Mouse (Mus musculus): Measurements from ENCODE around the gene Slc27a2. TPM values are rescaled to one million over a fixed set of nuclear protein-coding genes. Genes with fewer than 3 reads are reported as not detected.

Gene Slc27a2
- polyA plus RNA-seq, 1 experiment from 2014 or later: 6.2 TPM

DNA sequence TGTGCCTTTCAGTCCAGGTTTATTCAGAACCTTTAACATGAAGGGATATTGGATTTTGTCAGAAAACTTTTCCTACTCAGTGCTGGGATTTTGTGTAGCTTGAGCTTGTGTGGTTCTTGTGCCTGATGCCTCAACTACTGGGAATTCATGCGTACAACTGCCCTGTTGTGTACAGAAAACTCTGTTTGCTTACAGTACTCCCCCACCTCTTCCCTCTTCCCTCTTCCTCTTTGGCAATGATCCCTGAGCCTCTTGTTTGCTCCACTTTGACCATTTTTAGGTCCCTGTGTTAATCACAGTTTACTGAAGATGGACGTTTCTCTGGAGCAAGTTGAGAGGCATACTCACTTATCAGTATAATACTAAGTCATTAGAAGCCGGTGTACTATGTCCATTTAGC lies 5.8 kb upstream of the Slc27a2 start:
- Histone ChIP-seq H3K9ac (ENCODE audit: low read length) (no peak overlapping the region), H3K4me3 (replicated peaks; ENCODE audit: low read length) (no peak overlapping the region), H3K9me3 (replicated peaks; ENCODE audit: control insufficient read depth, low read length) (no peaks in the 10 kb centered on the region), H3K4me2 (ENCODE audit: low read depth, low read length) (no peak overlapping the region), H3K4me1 (ENCODE audit: control insufficient read depth, insufficient read depth, low read length) (no peaks in the 10 kb centered on the region), H3K27ac (ENCODE audit: low read length) (no peak overlapping the region), H3K27me3 (ENCODE audit: control insufficient read depth, insufficient read depth, low read length) (peaks cover 9% of the 10 kb centered on the region; the same call in 1 of the 2 replicates), H3K36me3 (ENCODE audit: control insufficient read depth, insufficient read depth, low read length) (no peaks in the 10 kb centered on the region)
- ATAC-seq (ENCODE audit: insufficient read depth, low FRiP score): no peak
- 72% methylated on average over 3 of the region's 3 CpGs for WGBS

DNA sequence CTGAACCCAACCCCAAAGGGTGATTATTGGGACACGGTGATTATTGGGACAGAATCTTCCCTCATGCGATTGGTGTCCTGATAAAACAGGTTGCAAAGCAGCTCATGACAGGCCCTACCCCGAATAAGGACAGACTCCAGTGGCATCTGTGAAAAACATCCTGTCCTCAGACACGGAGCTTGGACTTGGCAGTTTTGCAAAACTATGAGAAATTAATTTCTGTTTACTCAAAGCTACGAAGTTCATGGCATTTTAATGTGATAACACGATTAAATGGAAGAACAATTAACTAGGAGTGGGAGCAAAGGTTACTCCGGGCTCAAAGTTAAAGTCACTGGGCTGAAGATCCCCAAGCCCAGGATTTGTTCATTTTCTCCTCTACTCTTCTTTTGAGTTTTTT lies 2.5 kb upstream of the Slc27a2 start:
- no peak overlapping the region for H3K4me3 ChIP-seq (replicated peaks; ENCODE audit: low read length)
- no peak overlapping the region for H3K27ac ChIP-seq (ENCODE audit: low read length)
- peaks cover 6% of the 10 kb centered on the region; the same call in 1 of the 2 replicates for H3K4me1 ChIP-seq (ENCODE audit: control insufficient read depth, insufficient read depth, low read length)
- H3K36me3 ChIP-seq (ENCODE audit: control insufficient read depth, insufficient read depth, low read length): no peaks in the 10 kb centered on the region
- no peak overlapping the region for H3K9ac ChIP-seq (ENCODE audit: low read length)
- ATAC-seq (ENCODE audit: insufficient read depth, low FRiP score): no peak
- no peaks in the 10 kb centered on the region for H3K9me3 ChIP-seq (replicated peaks; ENCODE audit: control insufficient read depth, low read length)
- 65% methylated on average over 7 of the region's 7 CpGs for WGBS
- H3K27me3 ChIP-seq (ENCODE audit: control insufficient read depth, insufficient read depth, low read length): peaks cover 37% of the 10 kb centered on the region
- H3K4me2 ChIP-seq (ENCODE audit: low read depth, low read length): no peak overlapping the region

DNA sequence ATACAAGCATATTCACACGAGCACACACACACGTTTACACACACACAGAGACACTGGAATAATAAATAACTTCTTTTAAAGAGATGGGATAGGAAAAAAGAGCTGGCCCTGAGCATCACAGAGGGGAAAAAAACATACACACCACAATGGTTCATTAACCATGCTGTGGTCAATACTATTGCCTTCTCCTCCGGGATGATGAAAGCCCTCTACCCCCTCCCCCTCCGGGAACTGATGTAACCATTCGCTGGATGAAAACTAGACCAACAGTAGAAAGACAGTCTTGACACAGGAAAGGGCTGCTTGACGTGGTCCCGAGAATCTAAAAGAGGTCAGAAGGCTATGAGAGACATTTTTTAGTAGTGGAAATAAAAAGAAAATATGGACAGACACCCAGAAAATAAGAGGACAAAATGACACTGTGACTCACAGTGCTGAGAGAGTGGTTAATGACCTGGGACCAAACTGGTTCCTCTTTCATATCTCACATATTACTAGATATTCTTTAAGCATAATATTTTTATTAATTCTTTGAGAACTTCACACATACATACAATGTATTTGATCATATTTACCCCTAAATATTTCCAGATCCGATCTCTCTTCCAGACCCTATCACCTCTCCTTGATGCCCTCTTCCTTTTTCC lies 840 bp upstream of the Slc27a2 start:
- ATAC-seq (ENCODE audit: insufficient read depth, low FRiP score): no peak
- peaks cover 37% of the 10 kb centered on the region for H3K27me3 ChIP-seq (ENCODE audit: control insufficient read depth, insufficient read depth, low read length)
- no peak overlapping the region for H3K27ac ChIP-seq (ENCODE audit: low read length)
- H3K4me2 ChIP-seq (ENCODE audit: low read depth, low read length): no peak overlapping the region
- H3K9ac ChIP-seq (ENCODE audit: low read length): no peak overlapping the region
- H3K9me3 ChIP-seq (replicated peaks; ENCODE audit: control insufficient read depth, low read length): no peaks in the 10 kb centered on the region
- no peaks in the 10 kb centered on the region for H3K36me3 ChIP-seq (ENCODE audit: control insufficient read depth, insufficient read depth, low read length)
- 75% methylated on average over 8 of the region's 8 CpGs for WGBS
- H3K4me3 ChIP-seq (replicated peaks; ENCODE audit: low read length): no peak overlapping the region
- peaks cover 6% of the 10 kb centered on the region; the same call in 1 of the 2 replicates for H3K4me1 ChIP-seq (ENCODE audit: control insufficient read depth, insufficient read depth, low read length)

DNA sequence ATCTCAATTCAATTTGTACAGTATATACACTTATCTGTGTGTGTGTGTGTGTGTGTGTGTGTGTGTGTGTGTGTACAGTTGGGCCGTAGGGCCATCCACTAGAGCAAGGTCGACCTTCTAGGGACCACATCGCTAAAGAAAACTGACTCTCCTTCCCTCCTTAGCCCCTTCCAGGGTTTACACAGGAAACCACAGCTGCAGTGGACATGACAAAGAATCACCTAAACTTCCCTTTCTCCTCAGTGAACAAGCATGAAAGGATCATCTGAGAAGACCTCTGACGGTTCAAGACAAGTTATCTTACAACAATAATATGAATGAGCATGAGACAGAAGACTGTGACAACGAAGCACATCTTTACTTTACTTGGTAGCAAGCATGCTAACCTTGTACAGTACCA lies 311 bp upstream of the Slc27a2 start:
- Histone ChIP-seq H3K4me2 (ENCODE audit: low read depth, low read length) (no peak overlapping the region), H3K4me3 (replicated peaks; ENCODE audit: low read length) (no peak overlapping the region), H3K36me3 (ENCODE audit: control insufficient read depth, insufficient read depth, low read length) (no peaks in the 10 kb centered on the region), H3K9ac (ENCODE audit: low read length) (no peak overlapping the region), H3K9me3 (replicated peaks; ENCODE audit: control insufficient read depth, low read length) (no peaks in the 10 kb centered on the region), H3K27ac (ENCODE audit: low read length) (no peak overlapping the region), H3K4me1 (ENCODE audit: control insufficient read depth, insufficient read depth, low read length) (peaks cover 6% of the 10 kb centered on the region; the same call in 1 of the 2 replicates), H3K27me3 (ENCODE audit: control insufficient read depth, insufficient read depth, low read length) (peaks cover 37% of the 10 kb centered on the region)
- 27% methylated on average over 5 of the region's 5 CpGs for WGBS
- no peak for ATAC-seq (ENCODE audit: insufficient read depth, low FRiP score)

- Histone ChIP-seq H3K4me1 (ENCODE audit: control insufficient read depth, insufficient read depth, low read length) (peaks cover 6% of the 10 kb centered on the region; the same call in 1 of the 2 replicates), H3K27ac (ENCODE audit: low read length) (no peak overlapping the region), H3K4me2 (ENCODE audit: low read depth, low read length) (peak overlapping the region; percentile 95), H3K27me3 (ENCODE audit: control insufficient read depth, insufficient read depth, low read length) (peaks cover 37% of the 10 kb centered on the region), H3K9ac (ENCODE audit: low read length) (peak overlapping the region; percentile 60), H3K9me3 (replicated peaks; ENCODE audit: control insufficient read depth, low read length) (no peaks in the 10 kb centered on the region), H3K4me3 (replicated peaks; ENCODE audit: low read length) (peak overlapping the region; percentile 58), H3K36me3 (ENCODE audit: control insufficient read depth, insufficient read depth, low read length) (no peaks in the 10 kb centered on the region)
- ATAC-seq (ENCODE audit: insufficient read depth, low FRiP score): 0 out of 2 replicates have a peak, but pooled peaks have one; percentile 25
- 3% methylated on average over 26 of the region's 26 CpGs for WGBS
Measured at GRCm38 (mm10) chr2:126553291-126553639, 1.1 kb downstream of the Slc27a2 start.

DNA sequence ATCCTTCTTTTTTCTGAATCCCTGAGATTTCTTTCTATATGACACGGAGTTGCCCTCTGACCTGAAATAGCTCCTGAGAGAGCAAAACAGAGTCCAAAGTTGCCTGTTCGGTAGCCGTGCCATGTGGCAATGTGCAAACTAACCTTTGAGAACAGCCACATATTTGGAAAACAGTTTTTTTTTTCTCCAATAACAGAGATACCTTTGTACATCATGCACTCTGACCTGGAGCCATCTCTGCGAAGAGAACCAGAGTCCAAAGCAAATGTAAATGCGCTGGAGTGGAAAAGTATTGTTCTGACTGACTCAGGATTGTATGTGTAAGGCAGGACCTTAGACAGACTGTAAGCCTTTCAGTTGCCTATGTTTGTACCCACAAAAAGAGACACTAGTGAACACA lies 3.3 kb downstream of the Slc27a2 start:
- WGBS: 81% methylated on average over 5 of the region's 5 CpGs
- Histone ChIP-seq H3K4me1 (ENCODE audit: control insufficient read depth, insufficient read depth, low read length) (peaks cover 6% of the 10 kb centered on the region; the same call in 1 of the 2 replicates), H3K4me2 (ENCODE audit: low read depth, low read length) (no peak overlapping the region), H3K27me3 (ENCODE audit: control insufficient read depth, insufficient read depth, low read length) (peaks cover 33% of the 10 kb centered on the region), H3K9me3 (replicated peaks; ENCODE audit: control insufficient read depth, low read length) (no peaks in the 10 kb centered on the region), H3K27ac (ENCODE audit: low read length) (no peak overlapping the region), H3K4me3 (replicated peaks; ENCODE audit: low read length) (no peak overlapping the region), H3K36me3 (ENCODE audit: control insufficient read depth, insufficient read depth, low read length) (no peaks in the 10 kb centered on the region), H3K9ac (ENCODE audit: low read length) (no peak overlapping the region)
- ATAC-seq (ENCODE audit: insufficient read depth, low FRiP score): no peak

- WGBS: 95% methylated on average over 1 of the region's 1 CpGs
- no peaks in the 10 kb centered on the region for H3K36me3 ChIP-seq (ENCODE audit: control insufficient read depth, insufficient read depth, low read length)
- no peak for ATAC-seq (ENCODE audit: insufficient read depth, low FRiP score)
- no peaks in the 10 kb centered on the region for H3K9me3 ChIP-seq (replicated peaks; ENCODE audit: control insufficient read depth, low read length)
- no peak overlapping the region for H3K27ac ChIP-seq (ENCODE audit: low read length)
- H3K9ac ChIP-seq (ENCODE audit: low read length): no peak overlapping the region
- no peak overlapping the region for H3K4me3 ChIP-seq (replicated peaks; ENCODE audit: low read length)
- H3K27me3 ChIP-seq (ENCODE audit: control insufficient read depth, insufficient read depth, low read length): no peaks in the 10 kb centered on the region
- H3K4me1 ChIP-seq (ENCODE audit: control insufficient read depth, insufficient read depth, low read length): no peaks in the 10 kb centered on the region
- H3K4me2 ChIP-seq (ENCODE audit: low read depth, low read length): no peak overlapping the region
Measured at GRCm38 (mm10) chr2:126560094-126560493, 7.9 kb downstream of the Slc27a2 start.

GRCm38 (mm10) chr2:126563411-126564105 lies 11.4 kb downstream of the Slc27a2 start:
- H3K27ac ChIP-seq (ENCODE audit: low read length): no peak overlapping the region
- no peak for ATAC-seq (ENCODE audit: insufficient read depth, low FRiP score)

GRCm38 (mm10) chr2:126572163-126572562 lies 20.0 kb downstream of the Slc27a2 start:
- no peaks in the 10 kb centered on the region for H3K4me1 ChIP-seq (ENCODE audit: control insufficient read depth, insufficient read depth, low read length)
- H3K4me2 ChIP-seq (ENCODE audit: low read depth, low read length): no peak overlapping the region
- H3K27me3 ChIP-seq (ENCODE audit: control insufficient read depth, insufficient read depth, low read length): no peaks in the 10 kb centered on the region
- H3K9me3 ChIP-seq (replicated peaks; ENCODE audit: control insufficient read depth, low read length): peaks cover 4% of the 10 kb centered on the region; the same call in 1 of the 2 replicates
- 70% methylated on average over 1 of the region's 1 CpGs for WGBS
- no peak overlapping the region for H3K27ac ChIP-seq (ENCODE audit: low read length)
- no peak overlapping the region for H3K4me3 ChIP-seq (replicated peaks; ENCODE audit: low read length)
- no peak for ATAC-seq (ENCODE audit: insufficient read depth, low FRiP score)
- no peaks in the 10 kb centered on the region for H3K36me3 ChIP-seq (ENCODE audit: control insufficient read depth, insufficient read depth, low read length)
- no peak overlapping the region for H3K9ac ChIP-seq (ENCODE audit: low read length)

More at GRCm38 (mm10) chr2:126563411-126564105, 11.4 kb downstream of the Slc27a2 start:
- Histone ChIP-seq H3K4me1 (ENCODE audit: control insufficient read depth, insufficient read depth, low read length) (no peaks in the 10 kb centered on the region), H3K36me3 (ENCODE audit: control insufficient read depth, insufficient read depth, low read length) (no peaks in the 10 kb centered on the region), H3K4me3 (replicated peaks; ENCODE audit: low read length) (no peak overlapping the region), H3K9me3 (replicated peaks; ENCODE audit: control insufficient read depth, low read length) (no peaks in the 10 kb centered on the region), H3K27me3 (ENCODE audit: control insufficient read depth, insufficient read depth, low read length) (no peaks in the 10 kb centered on the region), H3K9ac (ENCODE audit: low read length) (no peak overlapping the region), H3K4me2 (ENCODE audit: low read depth, low read length) (no peak overlapping the region)
- 68% methylated on average over 17 of the region's 17 CpGs for WGBS

Measured in stomach, embryonic 16.5 days (tissue).